Mouse (Mus musculus) olfactory bulb, adult 2 months (tissue): ENCODE results near the gene Ccndbp1.

Source experiments
- CTCF ChIP-seq: fragments of 200-500 bp; IDR thresholded peaks from 2 replicates; pipeline ENCODE4 v1.5.1; 2012; ENCODE audit warnings: low read depth, mild to moderate bottlenecking, low read length, moderate library complexity; ENCODE audit not compliant: insufficient read depth
- POLR2A ChIP-seq: fragments of 200-500 bp; IDR thresholded peaks from 2 replicates; pipeline ENCODE4 v1.6.1; 2012; ENCODE audit warnings: mild to moderate bottlenecking, low read depth, low read length, moderate library complexity; ENCODE audit not compliant: insufficient read depth

DNA sequence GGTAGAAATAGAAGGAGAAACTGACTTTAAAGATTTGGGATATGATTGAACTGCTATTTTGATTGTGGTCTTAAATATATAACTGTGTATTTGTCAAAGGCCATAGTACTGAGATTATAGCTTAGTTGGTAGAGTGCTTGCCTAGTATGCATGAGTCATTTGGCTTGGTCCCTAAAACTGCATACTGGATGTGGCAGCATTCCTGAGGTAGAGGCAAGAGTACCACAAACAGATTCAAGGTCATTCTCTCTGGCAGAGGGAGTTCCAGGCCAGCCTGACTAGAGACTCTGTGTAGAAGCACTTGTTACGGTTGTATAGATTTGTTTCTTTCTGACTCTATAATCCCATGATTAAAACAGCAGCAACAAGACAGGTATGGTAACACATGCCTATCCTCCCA lies 28.4 kb upstream of the Ccndbp1 start:
- TF ChIP-seq CTCF (no peak), POLR2A (no peak)
